Mouse (Mus musculus) thymus, postnatal 36 days (tissue): ENCODE results near the gene Cherp.
A peak's percentile ranks its signal among the peaks of the same experiment; 100 is the strongest.

Experiments used
- DNase-seq, 2 experiments: peaks; one replicate each; pipeline ENCODE4 v3.0.0; 2022; ENCODE audit warnings: mixed read lengths in 2 of 2

Gene Cherp

GRCm38 (mm10) chr8:72474826-72475546 lies at the start of gene Cherp:
TSS of gene Cherp (minus strand) at chr8:72475226.
- peak; percentile 95 to 97 for DNase-seq

- no peak for DNase-seq
These were observed 46.9 kb upstream of the Cherp start for GRCm38 (mm10) chr8:72521888-72522287.

GRCm38 (mm10) chr8:72517421-72517988 lies 42.5 kb upstream of the Cherp start:
- DNase-seq: no peak

- DNase-seq: no peak
These were observed 38.1 kb upstream of the Cherp start for GRCm38 (mm10) chr8:72513158-72513557.

GRCm38 (mm10) chr8:72512648-72513047 lies 37.6 kb upstream of the Cherp start:
- no peak for DNase-seq

- DNase-seq: no peak
These were observed 32.5 kb upstream of the Cherp start for GRCm38 (mm10) chr8:72507505-72507904.

GRCm38 (mm10) chr8:72504637-72505314 lies 29.8 kb upstream of the Cherp start:
- DNase-seq: no peak

GRCm38 (mm10) chr8:72504137-72504536 lies 29.1 kb upstream of the Cherp start:
- no peak for DNase-seq

- DNase-seq: no peak
These were observed 25.5 kb upstream of the Cherp start for GRCm38 (mm10) chr8:72500521-72500931.

GRCm38 (mm10) chr8:72499521-72500284 lies 24.7 kb upstream of the Cherp start:
- DNase-seq: no peak

- no peak for DNase-seq
These were observed 23.5 kb upstream of the Cherp start for GRCm38 (mm10) chr8:72498527-72498926.

- DNase-seq: no peak
These were observed 22.9 kb upstream of the Cherp start for GRCm38 (mm10) chr8:72497911-72498310.

- no peak for DNase-seq
These were observed 21.2 kb upstream of the Cherp start for GRCm38 (mm10) chr8:72496217-72496616.

- no peak for DNase-seq
These were observed 20.5 kb upstream of the Cherp start for GRCm38 (mm10) chr8:72495411-72496111.

GRCm38 (mm10) chr8:72493381-72493780 lies 18.4 kb upstream of the Cherp start:
- DNase-seq: no peak

GRCm38 (mm10) chr8:72492622-72493081 lies 17.6 kb upstream of the Cherp start:
- DNase-seq: peak; percentile 99 to 100

GRCm38 (mm10) chr8:72491680-72492621 lies 16.9 kb upstream of the Cherp start, which contains the start of gene Slc35e1:
TSS of gene Slc35e1 (minus strand) at chr8:72492614.
- DNase-seq: peak; percentile 13 to 32

GRCm38 (mm10) chr8:72491017-72491416 lies 16.0 kb upstream of the Cherp start:
- DNase-seq: no peak

GRCm38 (mm10) chr8:72487014-72487413 lies 12.0 kb upstream of the Cherp start:
- DNase-seq: no peak

- DNase-seq: no peak
These were observed 10.6 kb upstream of the Cherp start for GRCm38 (mm10) chr8:72485456-72486199.
